Mouse (Mus musculus) embryonic facial prominence, embryonic 11.5 days (tissue): ENCODE data around the gene Armt1. TPM values are rescaled to one million over a fixed set of nuclear protein-coding genes. Genes with fewer than 3 reads are reported as not detected.

Experiments
- ATAC-seq: fragments of 200-750 bp; cut with Nextera tagmentation; replicated peaks from 2 replicates; pipeline ENCODE4 v1.8.0; 2017; ENCODE audit warnings: low read depth; ENCODE audit not compliant: insufficient number of reproducible peaks, low FRiP score, low TSS enrichment
- DNase-seq: peaks from one replicate; pipeline ENCODE4 v3.0.0-alpha.2; 2015; ENCODE audit warnings: low spot score
- H3K27ac ChIP-seq: fragments of 300-500 bp; sonication (generic); replicated peaks from 2 replicates; pipeline ENCODE4 v1.5.1; 2014; ENCODE audit warnings: mild to moderate bottlenecking, low read depth, low read length, control low read depth
- H3K27me3 ChIP-seq: fragments of 300-500 bp; sonication (generic); 2 replicates; pipeline ENCODE4 v1.6.1; 2014; ENCODE audit warnings: mild to moderate bottlenecking, low read length, moderate library complexity, mixed read lengths; ENCODE audit not compliant: control insufficient read depth, insufficient read depth
- H3K36me3 ChIP-seq: fragments of 300-500 bp; sonication (generic); replicated peaks from 2 replicates; pipeline ENCODE4 v1.6.1; 2014; ENCODE audit warnings: low read depth, mild to moderate bottlenecking, low read length, moderate library complexity, mixed read lengths; ENCODE audit not compliant: control insufficient read depth, insufficient read depth
- H3K4me1 ChIP-seq: fragments of 300-500 bp; sonication (generic); 2 replicates; pipeline ENCODE4 v1.6.1; 2014; ENCODE audit warnings: low read length, mixed read lengths; ENCODE audit not compliant: control insufficient read depth, insufficient read depth
- H3K4me2 ChIP-seq: fragments of 300-500 bp; sonication (generic); 2 replicates; pipeline ENCODE4 v1.6.1; 2014; ENCODE audit warnings: low read depth, mild to moderate bottlenecking, control low read depth, low read length, moderate library complexity
- H3K4me3 ChIP-seq: fragments of 300-500 bp; sonication (generic); 2 replicates; pipeline ENCODE4 v1.5.1; 2014; ENCODE audit warnings: low read depth, low read length, control low read depth
- H3K9ac ChIP-seq: fragments of 300-500 bp; sonication (generic); replicated peaks from 2 replicates; pipeline ENCODE4 v1.6.1; 2014; ENCODE audit warnings: mild to moderate bottlenecking, control low read depth, low read length
- H3K9me3 ChIP-seq: fragments of 300-500 bp; sonication (generic); replicated peaks from 2 replicates; pipeline ENCODE4 v1.6.1; 2016; ENCODE audit warnings: mild to moderate bottlenecking, low read length, inconsistent platforms, mixed read lengths; ENCODE audit not compliant: control insufficient read depth
- WGBS: fragments of 180-500 bp; shearing (Covaris S2); extraction: QIAGEN DNeasy Blood & Tissue Kit; methylation state at CpG from one replicate; pipeline ENCODE4 v1.1.7; 2014; 5-methylcytosine and 5-hydroxymethylcytosine counted together
- polyA plus RNA-seq: library from polyadenylated mRNA; unstranded; fragments of >200 nt; fragmentation: Nextera tagmentation; extraction: Ambion mirVana; gene quantifications from 2 replicates; pipeline ENCODE4 v1.2.1, GENCODE M21; 2014

Gene Armt1
- polyA plus RNA-seq: 25.5 and 29.3 TPM in 2 replicates

- Histone ChIP-seq H3K4me1 (no peaks in the 10 kb centered on the region), H3K27ac (peak within 1 kb of the TSS; percentile 62), H3K4me2 (peak within 1 kb of the TSS; percentile 53), H3K4me3 (peak within 1 kb of the TSS; percentile 67), H3K36me3 (no peaks in the 10 kb centered on the region), H3K9me3 (no peaks in the 10 kb centered on the region), H3K9ac (peak within 1 kb of the TSS; percentile 75), H3K27me3 (no peaks in the 10 kb centered on the region)
- ATAC-seq: peak; percentile 90
- WGBS: under 1% methylated on average over 68 of the region's 75 CpGs
- peak; percentile 94 for DNase-seq
Observed at GRCm38 (mm10) chr10:4432123-4432931, at the start of gene Armt1, which contains the start of gene Rmnd1. TSS of gene Armt1 (plus strand) at chr10:4432467. TSS of gene Rmnd1 (minus strand) at chr10:4432388.

DNA sequence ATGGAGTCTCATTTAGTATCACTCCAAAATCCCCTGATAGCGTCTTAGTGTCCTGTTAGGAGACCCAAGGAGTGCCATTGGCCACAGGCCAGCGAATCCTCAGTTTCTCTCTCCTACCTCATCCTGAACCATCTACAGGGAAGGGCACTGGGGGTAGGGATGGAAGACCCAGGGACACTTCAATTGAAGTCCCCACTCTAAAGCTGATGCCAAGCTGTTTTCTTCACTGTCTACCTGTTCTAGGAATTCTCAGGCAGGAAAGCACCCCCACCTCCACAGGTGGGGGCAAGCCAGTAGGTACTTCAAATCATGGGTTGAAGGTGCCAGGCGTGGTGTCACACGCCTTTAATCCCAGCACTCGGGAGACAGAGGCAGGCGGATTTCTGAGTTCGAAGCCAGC, 48.0 kb upstream of the Armt1 start:
- H3K9me3 ChIP-seq: no peaks in the 10 kb centered on the region
- H3K36me3 ChIP-seq: no peaks in the 10 kb centered on the region
- H3K27me3 ChIP-seq: no peaks in the 10 kb centered on the region
- H3K9ac ChIP-seq: no peak overlapping the region
- no peaks in the 10 kb centered on the region for H3K4me1 ChIP-seq
- no peak for ATAC-seq
- DNase-seq: no peak
- no peak overlapping the region for H3K4me3 ChIP-seq
- H3K4me2 ChIP-seq: no peak overlapping the region
- no peak overlapping the region for H3K27ac ChIP-seq
- 89% methylated on average over 7 of the region's 7 CpGs for WGBS

DNA sequence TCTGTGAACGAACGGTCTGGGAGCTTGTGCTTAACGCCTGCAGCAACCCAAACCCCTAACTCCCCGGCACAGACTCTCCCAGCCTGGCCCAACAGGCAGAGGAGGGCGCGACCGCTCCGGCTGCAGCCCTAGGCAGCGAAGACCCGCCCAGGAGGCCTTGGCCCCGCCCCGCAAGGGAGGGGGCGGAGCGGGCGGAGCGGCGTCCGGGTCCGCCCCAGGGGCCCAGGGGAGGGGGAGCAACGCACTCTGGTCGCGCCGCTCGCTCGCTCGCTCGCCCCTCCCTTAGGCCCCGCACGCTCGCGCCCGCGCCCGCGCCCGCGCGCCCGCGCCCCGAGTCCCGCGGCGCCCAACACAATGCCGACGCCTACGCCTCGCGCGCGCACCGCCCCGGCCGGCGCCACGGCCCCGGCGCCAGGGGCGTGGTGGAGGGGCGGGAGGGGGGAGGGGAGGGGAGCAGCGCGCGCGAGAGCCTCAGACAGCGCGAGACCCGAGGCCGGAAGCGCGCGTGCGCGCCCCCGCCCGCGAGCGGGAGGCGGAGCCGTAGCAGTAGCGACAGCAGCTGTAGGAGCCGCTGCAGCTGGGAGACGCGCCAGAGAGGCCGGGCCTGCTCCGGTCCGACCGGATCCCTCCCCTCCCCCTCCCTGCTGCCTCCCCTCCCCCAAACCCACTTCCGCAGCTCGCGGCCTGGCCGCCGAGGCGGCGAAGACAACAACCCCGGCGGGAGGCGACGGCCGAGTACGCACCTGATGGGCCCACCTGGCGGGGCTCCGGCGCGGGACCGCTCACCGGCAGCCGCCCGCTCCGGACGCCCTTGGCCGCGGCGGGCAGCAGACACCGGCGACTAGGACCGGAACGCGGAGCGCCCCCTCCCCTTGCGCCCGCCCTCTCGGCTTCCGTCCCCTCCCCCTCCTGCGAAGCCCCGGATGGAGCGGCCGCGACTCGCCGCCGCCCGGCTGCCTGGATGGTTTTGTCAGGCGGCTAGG, 45.4 kb upstream of the Armt1 start:
- peak; percentile 98 for DNase-seq
- H3K4me2 ChIP-seq: peak overlapping the region; percentile 84
- ATAC-seq: peak; percentile 94
- no peaks in the 10 kb centered on the region for H3K9me3 ChIP-seq
- no peaks in the 10 kb centered on the region for H3K27me3 ChIP-seq
- no peaks in the 10 kb centered on the region for H3K36me3 ChIP-seq
- H3K9ac ChIP-seq: peak overlapping the region; percentile 98
- peak overlapping the region; percentile 99 for H3K27ac ChIP-seq
- under 1% methylated on average over 53 of the region's 133 CpGs for WGBS
- peak overlapping the region; percentile 97 for H3K4me3 ChIP-seq
- H3K4me1 ChIP-seq: peaks cover 2% of the 10 kb centered on the region; the same call in 1 of the 2 replicates

GRCm38 (mm10) chr10:4387701-4388383, 44.4 kb upstream of the Armt1 start, which contains the start of gene Zbtb2:
TSS of gene Zbtb2 (minus strand) at chr10:4388108.
- under 1% methylated on average over 42 of the region's 87 CpGs for WGBS
- Histone ChIP-seq H3K27ac (peak within 1 kb of the TSS; percentile 99), H3K9me3 (no peaks in the 10 kb centered on the region), H3K27me3 (no peaks in the 10 kb centered on the region), H3K4me2 (peak within 1 kb of the TSS; percentile 84), H3K4me3 (peak within 1 kb of the TSS; percentile 97), H3K9ac (peak within 1 kb of the TSS; percentile 98), H3K36me3 (no peaks in the 10 kb centered on the region), H3K4me1 (peaks cover 2% of the 10 kb centered on the region; the same call in 1 of the 2 replicates)
- ATAC-seq: no peak
- DNase-seq: peak; percentile 71

GRCm38 (mm10) chr10:4388384-4388745, 43.9 kb upstream of the Armt1 start:
- Histone ChIP-seq H3K27me3 (no peaks in the 10 kb centered on the region), H3K4me3 (peak overlapping the region; percentile 97), H3K4me2 (peak overlapping the region; percentile 84), H3K4me1 (peaks cover 2% of the 10 kb centered on the region; the same call in 1 of the 2 replicates), H3K9me3 (no peaks in the 10 kb centered on the region), H3K36me3 (no peaks in the 10 kb centered on the region), H3K9ac (peak overlapping the region; percentile 98), H3K27ac (peak overlapping the region; percentile 99)
- WGBS: 1% methylated on average over 19 of the region's 19 CpGs
- DNase-seq (peak; percentile 19), ATAC-seq (no peak)

DNA sequence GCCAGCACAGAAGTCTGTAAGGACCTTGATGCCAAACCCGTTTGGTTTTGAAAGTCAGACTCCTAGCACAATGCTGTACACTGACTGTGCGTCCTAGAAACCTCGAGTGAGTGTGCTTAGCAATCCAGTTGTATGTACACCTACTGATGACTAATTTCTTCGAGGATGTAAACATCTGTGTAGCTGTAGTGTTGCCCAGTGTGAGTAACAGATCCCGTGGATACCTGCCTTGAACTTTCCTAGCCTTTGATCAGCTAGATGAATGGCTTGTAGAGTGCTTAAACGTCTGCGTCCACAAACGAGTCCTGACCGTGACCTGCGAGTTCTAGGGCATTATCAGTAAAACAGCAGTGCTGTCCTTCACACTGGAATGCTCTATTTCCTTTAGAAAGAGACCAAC, 43.2 kb upstream of the Armt1 start:
- peak overlapping the region; percentile 98 for H3K9ac ChIP-seq
- H3K4me1 ChIP-seq: peaks cover 2% of the 10 kb centered on the region; the same call in 1 of the 2 replicates
- no peaks in the 10 kb centered on the region for H3K27me3 ChIP-seq
- H3K9me3 ChIP-seq: no peaks in the 10 kb centered on the region
- peak overlapping the region; percentile 84 for H3K4me2 ChIP-seq
- ATAC-seq (no peak), DNase-seq (no peak)
- WGBS: 33% methylated on average over 10 of the region's 10 CpGs
- no peak overlapping the region for H3K27ac ChIP-seq
- H3K4me3 ChIP-seq: peak overlapping the region; percentile 97
- no peaks in the 10 kb centered on the region for H3K36me3 ChIP-seq

GRCm38 (mm10) chr10:4389461-4390112, 42.7 kb upstream of the Armt1 start:
- WGBS: 60% methylated on average over 5 of the region's 5 CpGs
- DNase-seq: no peak
- peak overlapping the region; percentile 84 for H3K4me2 ChIP-seq
- H3K27ac ChIP-seq: no peak overlapping the region
- H3K4me1 ChIP-seq: peaks cover 2% of the 10 kb centered on the region; the same call in 1 of the 2 replicates
- no peak overlapping the region for H3K9ac ChIP-seq
- no peaks in the 10 kb centered on the region for H3K36me3 ChIP-seq
- peak overlapping the region; percentile 97; the same call in 1 of the 2 replicates for H3K4me3 ChIP-seq
- no peaks in the 10 kb centered on the region for H3K27me3 ChIP-seq
- H3K9me3 ChIP-seq: no peaks in the 10 kb centered on the region
- ATAC-seq: no peak
